Mouse (Mus musculus) CH12.LX (cell line): ENCODE measurements around the gene Tnfrsf11a. TPM values are rescaled to one million over a fixed set of nuclear protein-coding genes. Genes with fewer than 3 reads are reported as not detected.

Experiments used
- DNase-seq: peaks from one replicate; pipeline ENCODE4 v3.0.0-alpha.2; 2013; ENCODE audit errors: extremely low read depth
- H3K27ac ChIP-seq: 2 replicates; pipeline ENCODE4 v1.5.1; 2012; ENCODE audit warnings: low read depth, mild to moderate bottlenecking, control low read depth, moderate library complexity; ENCODE audit not compliant: insufficient read depth
- H3K27me3 ChIP-seq: replicated peaks from 2 replicates; pipeline ENCODE3; 2012; ENCODE audit warnings: inconsistent platforms
- H3K36me3 ChIP-seq, 2 experiments: replicated peaks in 1 of 2; 2 replicates each; pipeline versions ENCODE3 to v1.6.1; 2012; ENCODE audit warnings: inconsistent platforms in 1 of 2, low read length in 1 of 2, mild to moderate bottlenecking in 1 of 2, mixed read lengths in 1 of 2, moderate library complexity in 1 of 2; ENCODE audit not compliant: control insufficient read depth in 1 of 2, insufficient read depth in 1 of 2
- H3K4me1 ChIP-seq, 2 experiments: 2 replicates each; pipeline ENCODE4 v1.6.1; 2012; ENCODE audit warnings: inconsistent platforms in 1 of 2, moderate library complexity in 1 of 2; ENCODE audit not compliant: insufficient read depth in 2 of 2, control insufficient read depth in 1 of 2
- H3K4me2 ChIP-seq: 2 replicates; pipeline ENCODE4 v1.6.1; 2012; ENCODE audit warnings: low read depth, mild to moderate bottlenecking, control low read depth; ENCODE audit not compliant: poor library complexity, insufficient read depth, severe bottlenecking
- H3K4me3 ChIP-seq, 3 experiments: fragments of 150-350 bp in 1 of 3; sonication (generic) in 1 of 3; replicated peaks in 1 of 3; 2 replicates each; pipeline versions ENCODE3 to v1.5.1; 2011 to 2012; ENCODE audit warnings: low read depth in 2 of 3, low read length in 2 of 3, mild to moderate bottlenecking in 2 of 3, moderate library complexity in 2 of 3, control low read depth in 1 of 3, improper control_type of control experiment in 1 of 3, inconsistent platforms in 1 of 3, mixed read lengths in 1 of 3; ENCODE audit not compliant: poor library complexity in 1 of 3
- H3K79me2 ChIP-seq: replicated peaks from 2 replicates; pipeline ENCODE4 v1.6.1; 2012; ENCODE audit warnings: mild to moderate bottlenecking, moderate library complexity; ENCODE audit not compliant: control insufficient read depth, poor library complexity, insufficient read depth, severe bottlenecking; ENCODE audit errors: extremely low read depth
- H3K9ac ChIP-seq: 2 replicates; pipeline ENCODE4 v1.6.1; 2012; ENCODE audit warnings: low read depth, mild to moderate bottlenecking, control low read depth, moderate library complexity; ENCODE audit not compliant: insufficient read depth
- H3K9me3 ChIP-seq: replicated peaks from 2 replicates; pipeline ENCODE3; 2012; ENCODE audit warnings: low read length, inconsistent platforms, mixed read lengths
- BHLHE40 ChIP-seq: IDR thresholded peaks from 2 replicates; pipeline ENCODE4 v1.6.1; 2011; ENCODE audit warnings: mild to moderate bottlenecking, low read depth, low read length, improper control_type of control experiment
- CHD2 ChIP-seq: IDR thresholded peaks from 2 replicates; pipeline ENCODE4 v1.6.1; 2011; ENCODE audit warnings: low read length, improper control_type of control experiment
- CTCF ChIP-seq, 2 experiments: IDR thresholded peaks in 1 of 2; conservative IDR thresholded peaks in 1 of 2; 2 replicates each; pipeline ENCODE4 v1.5.1; 2011 to 2012; ENCODE audit warnings: low read depth in 2 of 2, low read length in 2 of 2, improper control_type of control experiment in 1 of 2, inconsistent platforms in 1 of 2, mild to moderate bottlenecking in 1 of 2, moderate library complexity in 1 of 2
- E2F4 ChIP-seq: IDR thresholded peaks from 2 replicates; pipeline ENCODE4 v1.6.1; 2011; ENCODE audit warnings: low read depth, low read length, improper control_type of control experiment; ENCODE audit not compliant: insufficient replicate concordance
- ELF1 ChIP-seq: IDR thresholded peaks from 2 replicates; pipeline ENCODE4 v1.6.1; 2014; ENCODE audit warnings: low read depth, mild to moderate bottlenecking, inconsistent platforms, low read length, improper control_type of control experiment
- EP300 ChIP-seq: IDR thresholded peaks from 2 replicates; pipeline ENCODE4 v1.6.1; 2011; ENCODE audit warnings: low read length, improper control_type of control experiment
- ETS1 ChIP-seq: conservative IDR thresholded peaks from 2 replicates; pipeline ENCODE4 v1.6.1; 2012; ENCODE audit warnings: low read depth, mild to moderate bottlenecking, inconsistent platforms, low read length, improper control_type of control experiment, moderate library complexity
- HCFC1 ChIP-seq: IDR thresholded peaks from 2 replicates; pipeline ENCODE4 v1.6.1; 2012; ENCODE audit warnings: low read depth, mild to moderate bottlenecking, inconsistent platforms, low read length, improper control_type of control experiment
- IRF4 ChIP-seq: IDR thresholded peaks from 2 replicates; pipeline ENCODE4 v1.6.1; 2014; ENCODE audit warnings: low read depth, mild to moderate bottlenecking, inconsistent platforms, low read length, improper control_type of control experiment
- JUN ChIP-seq: IDR thresholded peaks from 2 replicates; pipeline ENCODE4 v1.6.1; 2011; ENCODE audit warnings: low read depth, mild to moderate bottlenecking, low read length, improper control_type of control experiment, moderate library complexity; ENCODE audit not compliant: insufficient read depth
- JUND ChIP-seq: conservative IDR thresholded peaks from 2 replicates; pipeline ENCODE4 v1.6.1; 2011; ENCODE audit warnings: low read depth, low read length, improper control_type of control experiment
- MAFK ChIP-seq: IDR thresholded peaks from 2 replicates; pipeline ENCODE4 v1.6.1; 2011; ENCODE audit warnings: low read length, improper control_type of control experiment; ENCODE audit not compliant: insufficient replicate concordance
- MAX ChIP-seq: IDR thresholded peaks from 2 replicates; pipeline ENCODE4 v1.6.1; 2011; ENCODE audit warnings: low read length, improper control_type of control experiment
- MXI1 ChIP-seq: IDR thresholded peaks from 2 replicates; pipeline ENCODE4 v1.6.1; 2011; ENCODE audit warnings: mild to moderate bottlenecking, low read depth, low read length, improper control_type of control experiment
- MYC ChIP-seq: IDR thresholded peaks from 2 replicates; pipeline ENCODE4 v1.6.1; 2011; ENCODE audit warnings: low read depth, mild to moderate bottlenecking, improper control_type of control experiment, low read length
- NELFE ChIP-seq: IDR thresholded peaks from 2 replicates; pipeline ENCODE4 v1.6.1; 2011; ENCODE audit warnings: low read depth, low read length, improper control_type of control experiment
- NRF1 ChIP-seq: IDR thresholded peaks from 2 replicates; pipeline ENCODE4 v1.6.1; 2014; ENCODE audit warnings: low read depth, mild to moderate bottlenecking, inconsistent platforms, low read length, improper control_type of control experiment, moderate library complexity
- PAX5 ChIP-seq: IDR thresholded peaks from 2 replicates; pipeline ENCODE4 v1.6.1; 2012; ENCODE audit warnings: low read length, inconsistent platforms, mixed read lengths
- POLR2AphosphoS2 ChIP-seq: IDR thresholded peaks from 2 replicates; pipeline ENCODE4 v1.6.1; 2011; ENCODE audit warnings: low read depth, low read length, improper control_type of control experiment
- RCOR1 ChIP-seq: conservative IDR thresholded peaks from 2 replicates; pipeline ENCODE4 v1.6.1; 2012; ENCODE audit warnings: low read depth, mild to moderate bottlenecking, inconsistent platforms, low read length, improper control_type of control experiment
- SMC3 ChIP-seq: IDR thresholded peaks from 2 replicates; pipeline ENCODE4 v1.6.1; 2011; ENCODE audit warnings: low read depth, low read length, improper control_type of control experiment
- ZNF384 ChIP-seq: IDR thresholded peaks from 2 replicates; pipeline ENCODE4 v1.6.1; 2012; ENCODE audit warnings: low read depth, low read length, improper control_type of control experiment, inconsistent platforms
- dilution Hi-C: fragments of 300-500 bp; cut with MboI; formaldehyde crosslinking; loops from 2 replicates; pipeline ENCODE4 v1.14.3; 2020; ENCODE audit warnings: low sequenced_read_pairs; ENCODE audit not compliant: extremely low pct_unique_long_range_greater_than_20kb, extremely low pct_ligation_motif_present
- in situ Hi-C: fragments of 300-500 bp; cut with MboI; formaldehyde crosslinking; loops from 3 replicates; pipeline ENCODE4 v1.14.3; 2019; ENCODE audit warnings: low sequenced_read_pairs, low pct_ligation_motif_present, low pct_unique_long_range_greater_than_20kb, mixed read lengths
- polyA plus RNA-seq: library from polyadenylated mRNA; unstranded; fragments of >175 nt; gene quantifications from 2 replicates; pipeline ENCODE4 v1.2.1, GENCODE M21; 2012; ENCODE audit warnings: low read depth; ENCODE audit not compliant: insufficient read length
- total RNA-seq, 2 experiments: library from RNA; depleted of rRNA; stranded (reverse); fragments of 300-350 nt in 1 of 2; fragments of >200 nt in 1 of 2; gene quantifications; 2 replicates each; pipeline ENCODE4 v1.2.3; 2012 to 2014

Tnfrsf11a gene
- total and polyA plus RNA-seq, 3 experiments: 0.20 to 2.5 (median 0.28) TPM

- in situ Hi-C loops: no loop called here
- dilution Hi-C loops: no loop called here
- H3K4me1 ChIP-seq: peaks cover 4 to 40% of the 10 kb centered on the region in 2 experiments; a peak in 3 of 4 replicates
- no peak overlapping the region for H3K4me2 ChIP-seq
- no peak overlapping the region for H3K9ac ChIP-seq
- H3K27ac ChIP-seq: no peak overlapping the region
- H3K9me3 ChIP-seq: no peaks in the 10 kb centered on the region
- H3K4me3 ChIP-seq: no peak overlapping the region
- TF ChIP-seq EP300 (peak; percentile 24; the same call in 1 of the 2 replicates), ETS1 (no peak), RCOR1 (no peak)
- H3K36me3 ChIP-seq: peaks cover 17 to 48% of the 10 kb centered on the region in 2 experiments
- H3K27me3 ChIP-seq: no peaks in the 10 kb centered on the region
- DNase-seq: peak; percentile 18
- H3K79me2 ChIP-seq: no peaks in the 10 kb centered on the region
Measured at GRCm38 (mm10) chr1:105746444-105746843, 34.1 kb upstream of the Tnfrsf11a start.

GRCm38 (mm10) chr1:105746858-105747596 is 33.5 kb upstream of the Tnfrsf11a start:
- Histone ChIP-seq H3K4me2 (no peak overlapping the region), H3K27ac (no peak overlapping the region), H3K9ac (no peak overlapping the region), H3K9me3 (no peaks in the 10 kb centered on the region), H3K4me3 (no peak overlapping the region), H3K36me3 (peaks cover 14 to 46% of the 10 kb centered on the region in 2 experiments), H3K27me3 (no peaks in the 10 kb centered on the region), H3K4me1 (peaks cover 4 to 44% of the 10 kb centered on the region in 2 experiments; a peak in 3 of 4 replicates), H3K79me2 (no peaks in the 10 kb centered on the region)
- in situ Hi-C loops: no loop called here
- no peak for TF ChIP-seq ZNF384
- no peak for TF ChIP-seq JUND
- no peak for TF ChIP-seq HCFC1
- no peak for TF ChIP-seq SMC3
- TF ChIP-seq NELFE: no peak
- TF ChIP-seq ELF1: no peak
- no peak for TF ChIP-seq MXI1
- no peak for DNase-seq
- dilution Hi-C loops: no loop called here

GRCm38 (mm10) chr1:105748091-105748799 is 32.3 kb upstream of the Tnfrsf11a start:
- Histone ChIP-seq H3K79me2 (no peaks in the 10 kb centered on the region), H3K36me3 (peaks cover 11 to 51% of the 10 kb centered on the region in 2 experiments), H3K27me3 (no peaks in the 10 kb centered on the region), H3K4me1 (peaks cover 4 to 54% of the 10 kb centered on the region in 2 experiments; a peak in 3 of 4 replicates), H3K4me2 (peak overlapping the region; percentile 67), H3K9me3 (no peaks in the 10 kb centered on the region), H3K4me3 (no peak overlapping the region), H3K9ac (no peak overlapping the region), H3K27ac (no peak overlapping the region)
- peak; percentile 42 for DNase-seq
- in situ Hi-C loops (no loop called here), dilution Hi-C loops (no loop called here)
- no peak for TF ChIP-seq PAX5
- TF ChIP-seq MYC: 0 out of 2 replicates have a peak, but pooled peaks have one; percentile 46
- no peak for TF ChIP-seq CTCF (conservative IDR thresholded peaks at IDR 0.05 in 1 of 2, IDR thresholded peaks at IDR 0.05 in 1 of 2; ENCODE audit: low read depth in 2 of 2, low read length in 2 of 2)
- no peak for TF ChIP-seq RCOR1
- TF ChIP-seq MAX: no peak
- TF ChIP-seq ETS1: 0 out of 2 replicates have a peak, but pooled peaks have one; percentile 19
- no peak for TF ChIP-seq CHD2
- TF ChIP-seq E2F4: no peak
- TF ChIP-seq POLR2AphosphoS2: no peak
- TF ChIP-seq NRF1: no peak
- peak; percentile 37; the same call in 1 of the 2 replicates for TF ChIP-seq BHLHE40
- TF ChIP-seq SMC3: no peak
- 0 out of 2 replicates have a peak, but pooled peaks have one; percentile 7 for TF ChIP-seq JUND
- peak; percentile 30; the same call in 1 of the 2 replicates for TF ChIP-seq IRF4
- TF ChIP-seq MAFK: peak; percentile 61; the same call in 1 of the 2 replicates
- no peak for TF ChIP-seq JUN
- TF ChIP-seq EP300: peak; percentile 54; the same call in 1 of the 2 replicates
